Mouse (Mus musculus) adipocyte (in vitro differentiated cells): Measurements from ENCODE around the gene Lrp1.
A peak's percentile ranks its signal among the peaks of the same experiment; 100 is the strongest.
"Not testable (repeated sequence)": the region's sequence is repeated elsewhere in the genome, so short reads cannot be mapped to it uniquely, and the experiment has no call there.

ENCODE experiments used
- DNase-seq: peaks from one replicate; pipeline ENCODE4 v3.0.0-alpha.2; 2016; ENCODE audit warnings: low spot score

Gene Lrp1

DNA sequence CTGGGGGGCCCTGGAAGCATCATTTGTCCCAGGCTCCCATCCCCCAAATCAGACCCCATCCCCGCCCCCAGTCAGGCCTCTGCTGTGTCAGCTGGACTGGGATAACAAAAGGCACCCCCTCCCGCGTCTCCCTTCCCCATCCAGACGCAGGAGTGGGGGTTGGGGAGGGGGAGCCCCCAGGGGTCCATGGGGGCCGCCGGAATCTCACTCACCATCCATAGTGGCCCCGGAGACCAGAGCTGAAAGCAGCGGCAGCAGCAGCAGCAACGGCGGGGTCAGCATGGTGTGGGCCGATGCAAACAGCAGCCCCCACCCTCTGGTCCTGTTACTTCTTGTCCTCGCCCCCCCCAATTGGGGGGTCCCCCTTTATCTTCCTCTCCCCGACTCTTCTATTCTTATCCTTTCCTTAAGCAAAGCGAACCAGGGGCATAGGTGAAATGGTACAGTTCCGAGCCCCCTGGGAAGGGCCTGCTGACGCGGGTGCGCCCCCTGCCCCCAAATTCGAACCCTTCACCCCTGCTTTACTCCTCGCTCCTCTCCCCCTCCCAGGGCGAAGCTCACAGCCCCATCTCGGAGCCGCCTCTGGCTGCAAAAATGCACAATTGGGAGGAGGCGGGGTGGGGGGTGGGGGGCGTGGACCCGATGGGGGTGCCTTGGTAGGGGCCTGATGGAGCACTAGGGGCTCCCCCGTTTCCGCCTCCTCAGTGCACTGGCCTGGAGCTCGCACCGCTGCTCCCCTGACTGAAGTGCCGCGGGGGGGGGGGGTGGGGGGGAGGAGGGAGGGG lies at the start of gene Lrp1:
Lrp1 (minus strand) TSS at position 743 of the 785 bp plus-strand sequence.
- DNase-seq: no peak

DNA sequence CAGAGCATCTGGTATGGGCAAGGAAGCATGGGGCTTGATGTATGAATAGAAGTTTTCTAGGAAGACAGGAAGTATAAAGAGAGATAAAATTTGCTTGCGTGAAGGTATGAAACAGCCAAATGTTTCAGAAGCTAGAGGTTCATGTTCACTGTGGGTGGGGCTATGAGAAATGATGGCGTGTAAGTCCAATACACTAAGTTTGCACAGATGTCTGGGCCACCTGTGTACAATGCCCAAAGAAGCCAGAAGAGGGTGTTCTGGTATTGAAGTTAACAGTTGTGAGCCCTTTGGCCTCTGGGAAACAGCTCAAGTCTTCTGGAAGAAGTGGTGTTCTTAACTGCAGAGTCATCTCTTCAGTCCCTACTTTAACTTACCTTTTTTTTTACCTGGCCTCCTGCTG lies 49.2 kb upstream of the Lrp1 start:
- DNase-seq: no peak

DNA sequence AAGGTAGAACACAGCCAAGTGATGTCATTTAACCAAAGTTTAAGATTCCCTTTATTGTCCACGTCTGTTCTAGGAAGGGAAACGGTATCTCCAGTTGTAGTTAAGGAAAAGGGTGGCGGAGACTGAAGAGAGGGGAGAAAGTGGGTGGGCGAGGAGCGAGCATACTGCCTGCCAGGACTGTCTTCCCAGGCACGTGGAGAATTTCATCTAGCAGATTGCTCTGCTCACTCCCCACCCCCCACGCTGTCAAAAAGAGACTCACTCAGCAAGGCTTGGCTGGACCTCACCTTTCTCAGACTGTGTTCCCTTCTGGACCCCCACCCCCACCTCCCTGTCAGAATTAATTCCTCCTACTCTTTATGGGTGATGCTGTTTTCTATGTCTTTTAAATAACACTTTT lies 48.2 kb upstream of the Lrp1 start:
- no peak for DNase-seq

DNA sequence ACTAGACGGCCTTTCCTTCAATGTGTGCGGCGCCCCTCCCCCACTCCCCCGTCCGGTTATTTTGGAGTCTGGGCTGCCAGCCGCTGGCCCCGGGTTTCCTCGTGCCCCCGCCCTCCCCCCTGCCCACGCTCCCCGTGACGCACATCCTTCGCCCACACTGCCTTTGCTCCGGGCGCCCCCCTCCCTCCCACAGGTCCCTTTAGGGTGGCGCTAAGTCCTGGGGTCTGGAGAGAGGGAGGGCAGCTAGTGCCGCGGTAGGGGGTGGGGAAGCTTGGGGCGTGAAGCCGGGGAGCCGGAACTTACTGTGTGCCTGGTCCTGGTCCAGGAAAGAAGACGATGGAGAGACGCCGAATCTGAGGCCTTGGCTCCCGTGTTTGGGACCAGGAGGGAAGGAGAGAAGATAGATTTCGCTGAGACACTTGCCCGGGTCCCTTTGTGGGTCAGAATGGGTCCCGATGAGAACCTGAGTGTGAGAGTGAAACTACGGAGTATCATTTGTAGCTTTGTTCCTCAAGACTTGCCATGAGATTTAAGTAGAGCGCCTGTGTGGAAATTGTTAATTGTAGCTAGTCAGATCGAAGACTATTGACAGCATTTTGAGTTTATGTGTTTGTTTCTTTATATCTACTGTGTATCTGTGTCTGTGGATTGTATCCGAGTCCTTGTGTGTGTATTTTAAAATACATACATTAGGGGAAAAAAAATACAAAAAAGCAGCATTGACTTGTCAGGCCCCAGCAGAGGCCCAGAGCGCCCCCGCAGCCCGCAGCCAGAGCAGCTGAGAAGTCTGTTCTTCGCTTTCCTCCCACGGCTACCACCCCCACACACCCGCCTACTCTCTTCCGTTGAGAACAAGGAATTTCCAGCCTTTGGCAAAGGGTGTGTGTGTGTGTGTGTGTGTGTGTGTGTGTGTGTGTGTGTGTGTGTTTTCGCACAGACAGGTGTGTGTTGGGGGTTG lies 47.4 kb upstream of the Lrp1 start, which contains the start of gene Nab2:
Nab2 (minus strand) TSS at position 476 of the 958 bp plus-strand sequence.
- DNase-seq: peak; percentile 88

DNA sequence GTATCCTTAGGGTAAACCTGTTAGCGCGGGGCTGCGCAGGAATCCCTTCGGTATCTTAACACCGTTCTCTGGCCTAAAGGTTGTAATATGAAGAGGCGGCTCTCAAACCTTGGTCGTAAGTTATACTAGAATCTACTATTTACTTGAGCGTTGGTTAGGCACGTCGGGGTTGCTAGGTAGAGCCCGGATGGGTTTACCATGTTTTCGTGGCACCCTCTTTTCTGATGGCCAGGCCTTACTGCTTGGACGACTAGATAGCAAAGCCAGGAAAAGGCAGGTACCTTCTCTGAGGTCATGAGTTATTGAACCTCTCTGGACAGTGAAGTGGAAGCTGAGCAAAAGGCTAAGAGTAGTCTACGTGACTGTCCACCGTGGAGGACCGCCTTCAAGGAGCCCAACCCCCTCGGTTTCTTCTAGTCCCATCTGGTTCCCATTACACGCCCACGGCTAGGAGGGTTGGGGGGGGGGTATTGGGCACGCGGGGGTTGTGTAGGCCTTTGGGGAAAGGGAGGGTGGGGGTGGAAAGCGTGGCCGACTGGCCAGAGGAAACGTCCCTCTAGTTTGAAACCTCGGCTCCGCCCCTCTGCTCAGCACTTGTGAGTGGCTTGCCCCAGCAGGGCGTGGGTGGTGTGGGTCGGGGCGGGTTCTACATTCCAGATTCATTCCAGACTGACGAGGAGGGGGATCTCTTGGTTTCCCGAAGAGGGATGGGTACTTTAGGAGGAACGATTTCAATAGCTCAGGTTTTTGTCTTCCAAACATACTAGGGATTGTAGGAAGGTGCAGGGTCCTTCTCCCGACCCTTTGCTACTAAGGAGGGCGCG lies 46.5 kb upstream of the Lrp1 start:
- peak; percentile 97 for DNase-seq

DNA sequence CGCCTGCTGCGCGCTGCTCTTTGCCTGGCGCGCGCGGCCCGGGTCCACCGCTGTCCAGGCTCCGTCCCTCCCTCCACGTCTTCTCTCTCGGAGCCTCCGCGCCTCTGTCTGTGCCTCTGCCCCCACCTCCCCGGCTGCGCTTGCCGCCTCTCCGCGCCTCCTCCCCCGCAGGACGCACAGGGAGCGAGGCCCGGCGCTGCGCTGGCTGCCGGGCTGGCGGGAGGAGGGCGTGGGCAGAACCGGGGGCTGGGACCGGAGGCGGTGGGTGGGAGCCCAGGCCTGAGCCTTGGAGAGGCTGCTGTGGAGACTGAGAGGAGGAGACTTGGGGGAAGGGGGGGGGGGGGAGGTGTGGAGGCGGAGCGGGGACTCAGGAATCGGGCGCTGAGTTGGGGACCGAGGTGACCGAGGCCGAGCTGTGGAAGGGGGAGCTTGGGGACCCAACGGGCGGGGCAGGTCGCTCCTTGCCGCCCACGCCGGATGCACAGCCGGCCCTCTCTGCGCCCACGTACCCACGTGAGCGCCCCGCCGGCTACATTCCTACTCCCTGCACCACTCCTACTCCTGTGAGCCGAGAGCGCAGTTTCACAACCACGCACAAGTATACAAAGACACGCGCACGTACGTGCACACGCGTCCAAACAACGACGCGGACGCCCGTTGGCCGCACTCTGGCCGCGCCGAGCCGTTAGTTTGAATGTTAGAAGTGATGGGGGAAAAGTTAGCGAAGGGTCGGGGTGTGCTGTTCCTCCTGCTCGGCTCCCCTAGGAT lies 45.7 kb upstream of the Lrp1 start, which contains the start of gene Nemp1:
Nemp1 (plus strand) TSS at position 401 of the 768 bp plus-strand sequence.
- peak; percentile 89 for DNase-seq

DNA sequence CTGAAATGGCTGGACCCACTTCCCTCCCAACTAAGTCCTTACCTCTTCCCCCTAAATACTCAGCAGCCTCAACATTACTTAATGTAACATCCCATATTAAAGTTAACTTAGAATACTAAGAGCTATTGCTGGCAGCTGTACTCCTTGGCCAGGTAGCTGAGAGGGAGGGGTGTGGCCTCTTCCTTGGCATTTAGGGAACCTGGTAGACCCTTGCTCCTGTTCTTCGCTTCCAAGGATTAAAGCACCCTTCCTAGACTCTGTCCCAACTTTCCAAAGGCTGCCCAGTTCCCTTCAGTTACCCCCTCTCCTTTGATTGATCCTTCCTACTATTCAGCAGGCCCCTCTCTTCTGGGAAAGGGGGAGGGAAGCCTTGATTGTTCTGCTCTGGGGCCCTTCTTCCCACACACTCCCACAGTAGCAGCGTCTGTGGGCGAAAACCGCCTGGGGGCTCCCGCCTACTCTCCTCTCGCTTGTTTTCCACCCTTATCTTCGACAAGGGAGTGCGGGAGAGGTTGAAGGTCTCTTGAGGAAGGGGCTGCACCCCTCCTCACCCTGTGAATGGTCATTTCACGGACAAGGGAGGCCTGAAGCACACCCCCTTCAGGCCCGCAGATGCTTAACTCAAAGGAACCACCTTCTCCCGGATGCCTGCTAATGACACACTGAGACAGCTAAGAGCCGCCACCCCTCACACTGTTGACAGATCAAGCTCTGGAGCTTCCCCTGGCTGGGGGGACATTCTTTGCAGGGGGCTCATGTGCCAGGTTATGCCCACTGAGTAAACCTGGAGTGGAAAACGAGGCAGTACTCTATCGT lies 44.6 kb upstream of the Lrp1 start:
- peak; percentile 40 for DNase-seq

DNA sequence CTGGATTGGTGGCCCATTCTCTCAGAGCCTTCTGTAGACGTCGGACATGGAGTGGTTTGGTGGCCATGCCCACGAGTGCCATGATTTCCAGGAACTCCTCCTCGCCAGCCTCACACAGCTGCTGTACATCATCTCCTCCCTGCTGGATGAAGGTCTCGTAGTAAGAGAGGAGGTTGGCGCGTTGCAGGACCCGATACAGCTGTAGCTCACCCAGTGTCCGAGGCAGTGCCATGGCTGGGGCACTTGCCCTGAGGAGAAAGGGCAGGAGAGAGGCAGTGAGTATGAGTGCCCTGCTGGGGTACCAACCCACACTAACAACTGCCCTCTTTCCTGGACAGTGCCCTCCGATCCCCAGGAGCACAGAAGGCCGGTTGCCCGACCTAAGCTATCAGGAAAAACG lies 43.9 kb upstream of the Lrp1 start:
- DNase-seq: no peak

DNA sequence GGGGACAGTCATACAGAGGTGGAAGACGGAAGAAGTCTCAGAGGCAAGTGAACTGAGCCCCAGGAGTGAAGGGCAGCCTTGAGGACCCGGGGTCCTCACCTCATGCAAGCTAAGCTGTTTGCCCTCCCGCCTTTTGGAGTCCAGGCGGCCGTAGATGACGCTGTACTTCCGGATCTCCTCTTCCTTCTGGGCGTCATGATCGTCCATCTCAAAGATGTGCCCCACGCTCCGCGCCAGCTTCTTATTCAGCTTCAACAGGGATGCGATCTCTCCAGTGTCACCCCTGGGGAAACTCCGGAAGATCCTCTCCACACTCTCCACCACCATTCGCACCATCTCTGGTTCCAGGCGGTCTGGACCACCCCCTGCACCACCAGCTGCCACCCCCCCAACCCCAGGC lies 43.2 kb upstream of the Lrp1 start:
- no peak for DNase-seq

DNA sequence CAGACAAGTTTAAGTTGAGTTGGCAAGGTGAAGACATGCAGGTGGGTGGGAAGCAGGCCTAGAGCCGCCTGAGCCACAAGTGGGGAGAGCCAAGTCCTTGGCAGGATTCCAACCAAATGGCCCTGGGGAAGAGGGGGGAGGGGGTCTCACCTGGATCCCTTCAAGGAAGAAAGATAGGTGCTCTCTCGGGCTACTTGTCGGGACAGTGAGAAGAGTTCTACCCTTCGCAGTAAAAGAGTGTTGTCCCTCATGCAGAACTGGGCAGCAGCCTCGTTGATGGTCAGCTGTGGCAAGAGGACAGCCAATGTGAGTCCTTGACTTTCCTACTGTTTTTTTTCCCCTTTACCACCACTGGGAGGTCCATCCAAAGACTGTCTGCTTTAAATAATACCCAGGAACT lies 42.6 kb upstream of the Lrp1 start:
- DNase-seq: no peak

DNA sequence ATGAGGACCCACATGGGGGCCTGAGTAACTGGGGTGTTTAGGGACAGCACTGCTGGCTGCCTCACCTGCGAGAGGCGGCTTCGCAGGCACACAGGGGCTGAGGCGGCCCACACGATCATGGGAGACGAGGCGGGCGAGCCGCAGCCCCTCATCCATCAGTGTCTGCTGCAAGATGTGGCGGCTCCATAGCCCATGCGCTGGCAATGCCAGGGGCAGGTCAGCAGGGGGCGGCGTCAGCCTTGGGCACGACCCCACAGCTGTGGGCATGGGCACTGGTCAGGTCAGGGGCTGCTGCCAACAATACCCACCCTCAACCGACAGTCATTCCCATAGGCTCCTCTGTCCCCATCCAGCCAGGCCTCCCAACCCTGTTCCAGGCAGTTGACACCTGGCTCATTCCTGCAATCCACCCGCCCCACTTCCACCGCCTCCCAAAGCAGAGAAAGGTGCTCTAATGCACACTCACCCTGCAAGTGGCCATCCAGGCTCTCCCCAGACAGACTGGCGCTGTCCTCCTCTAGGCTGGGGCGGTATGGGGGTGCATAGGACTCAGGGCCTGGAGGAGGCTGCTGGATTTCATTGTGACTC lies 41.8 kb upstream of the Lrp1 start:
- no peak for DNase-seq

DNA sequence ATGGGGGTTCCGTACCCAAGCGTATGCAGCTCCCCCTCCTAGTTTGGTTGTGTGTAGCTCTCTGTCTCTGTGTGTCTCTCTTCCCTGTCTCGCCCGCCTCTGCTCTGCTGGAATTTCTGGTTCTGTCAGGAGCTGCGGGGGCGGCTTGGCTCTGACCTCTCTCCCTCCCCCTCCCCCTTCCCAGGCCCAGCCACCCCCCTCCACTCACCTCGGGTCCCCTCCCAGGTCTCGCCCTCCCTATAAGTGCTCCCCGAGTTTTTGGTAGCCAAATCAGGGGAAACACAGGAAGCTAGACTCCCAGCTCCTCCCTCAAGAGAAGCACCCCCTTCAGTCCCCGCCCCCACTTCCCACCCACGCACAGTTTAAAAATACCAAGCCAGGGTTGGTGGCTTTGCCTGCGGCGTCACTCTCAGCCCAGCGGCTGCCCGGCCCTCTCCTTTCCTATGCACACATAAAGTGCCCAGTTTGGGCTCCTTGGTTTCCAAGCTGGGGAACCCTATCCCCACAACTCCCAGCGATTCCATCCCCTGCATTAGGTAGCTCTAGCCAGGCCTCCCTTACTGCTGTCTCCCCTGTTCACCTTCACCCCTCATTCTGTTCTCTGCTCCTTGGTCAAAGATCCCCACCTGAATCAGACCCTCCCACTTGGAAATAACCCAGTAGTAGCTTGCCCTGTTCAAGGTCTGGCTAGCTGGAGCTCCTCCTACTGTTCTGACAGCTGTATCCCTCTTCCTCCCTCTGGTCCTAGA lies 41.1 kb upstream of the Lrp1 start:
- DNase-seq: peak; percentile 84

DNA sequence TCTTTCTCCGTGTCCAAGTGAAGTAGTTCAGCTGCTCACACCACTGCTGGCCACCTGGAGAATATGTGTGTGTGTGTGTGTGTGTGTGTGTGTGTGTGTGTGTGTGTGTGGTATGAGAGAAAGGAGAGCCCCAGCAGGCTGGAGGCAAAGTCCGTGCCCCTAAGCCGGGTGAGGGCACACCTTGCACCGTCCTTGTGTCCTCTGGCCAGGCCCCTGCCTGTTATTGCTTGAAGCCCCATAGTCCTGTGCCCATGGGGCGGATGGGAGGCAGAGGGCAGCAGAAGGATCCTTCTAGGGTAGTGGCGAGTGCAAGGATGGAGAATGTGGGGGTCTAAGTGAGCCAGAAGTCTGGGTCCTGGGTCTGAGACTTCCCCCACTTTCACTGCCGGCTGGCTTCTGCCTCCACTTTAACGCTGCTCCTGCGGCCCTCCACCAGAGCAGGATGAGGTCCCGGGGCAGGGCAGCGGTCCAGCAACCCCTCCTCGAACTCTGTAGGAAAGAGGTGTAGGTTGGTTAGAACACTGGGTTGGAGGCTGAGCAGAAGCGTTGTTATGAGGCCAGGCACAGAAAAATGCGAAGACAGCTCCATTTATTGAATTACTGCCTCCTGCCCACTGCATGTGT lies 40.5 kb upstream of the Lrp1 start:
- no peak for DNase-seq

DNA sequence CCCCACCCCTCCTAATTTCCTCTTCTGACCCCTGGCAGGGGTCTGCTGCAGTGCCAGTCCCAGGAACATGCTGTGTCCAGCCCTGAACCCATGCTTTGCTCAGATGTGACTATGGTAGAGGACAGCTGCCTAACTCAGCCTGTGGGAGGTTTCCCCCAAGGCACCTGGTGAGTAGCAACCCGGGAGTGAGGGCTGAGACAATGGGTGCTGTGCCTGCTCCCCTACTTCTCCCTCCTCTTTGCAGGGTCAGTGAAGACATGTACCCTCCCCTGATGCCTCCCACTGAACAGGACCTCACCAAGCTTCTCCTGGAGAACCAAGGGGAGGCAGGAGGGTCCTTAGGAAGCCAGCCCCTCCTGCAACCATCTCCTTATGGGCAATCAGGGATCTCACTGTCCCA lies 38.6 kb upstream of the Lrp1 start:
- DNase-seq: no peak

DNA sequence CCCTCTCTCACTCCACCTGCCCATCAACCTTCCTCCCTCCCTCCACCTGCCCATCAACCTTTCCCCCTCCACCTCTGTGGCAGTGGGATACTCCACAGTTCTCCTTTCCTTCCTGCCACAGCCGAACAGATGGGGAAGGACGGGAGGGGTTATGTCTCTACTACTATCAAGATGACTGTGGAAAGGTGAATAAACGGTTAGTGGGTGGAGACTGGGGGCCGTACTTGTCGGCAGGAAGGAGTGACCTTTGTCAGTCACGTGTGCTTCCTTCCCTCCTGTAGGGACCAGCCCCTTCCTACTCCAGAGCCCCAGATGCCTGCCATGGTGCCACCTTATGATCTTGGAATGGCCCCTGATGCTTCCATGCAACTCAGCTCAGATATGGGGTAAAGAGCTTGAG lies 37.1 kb upstream of the Lrp1 start:
- DNase-seq: no peak

DNA sequence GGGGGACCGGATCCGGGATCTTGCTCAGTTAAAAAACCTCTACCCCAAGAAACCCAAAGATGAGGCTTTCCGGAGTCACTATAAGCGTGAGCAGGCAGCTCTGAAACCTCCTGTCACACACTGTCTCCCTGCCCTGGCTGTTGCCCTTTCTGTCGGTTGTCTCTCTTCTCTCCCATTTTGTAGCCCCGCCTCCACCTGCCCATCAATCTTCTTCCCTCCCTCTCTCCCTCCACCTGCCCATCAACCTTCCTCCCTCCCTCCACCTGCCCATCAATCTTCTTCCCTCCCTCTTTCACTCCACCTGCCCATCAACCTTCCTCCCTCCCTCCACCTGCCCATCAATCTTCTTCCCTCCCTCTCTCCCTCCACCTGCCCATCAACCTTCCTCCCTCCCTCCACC lies 36.7 kb upstream of the Lrp1 start:
- DNase-seq: not testable (repeated sequence)

DNA sequence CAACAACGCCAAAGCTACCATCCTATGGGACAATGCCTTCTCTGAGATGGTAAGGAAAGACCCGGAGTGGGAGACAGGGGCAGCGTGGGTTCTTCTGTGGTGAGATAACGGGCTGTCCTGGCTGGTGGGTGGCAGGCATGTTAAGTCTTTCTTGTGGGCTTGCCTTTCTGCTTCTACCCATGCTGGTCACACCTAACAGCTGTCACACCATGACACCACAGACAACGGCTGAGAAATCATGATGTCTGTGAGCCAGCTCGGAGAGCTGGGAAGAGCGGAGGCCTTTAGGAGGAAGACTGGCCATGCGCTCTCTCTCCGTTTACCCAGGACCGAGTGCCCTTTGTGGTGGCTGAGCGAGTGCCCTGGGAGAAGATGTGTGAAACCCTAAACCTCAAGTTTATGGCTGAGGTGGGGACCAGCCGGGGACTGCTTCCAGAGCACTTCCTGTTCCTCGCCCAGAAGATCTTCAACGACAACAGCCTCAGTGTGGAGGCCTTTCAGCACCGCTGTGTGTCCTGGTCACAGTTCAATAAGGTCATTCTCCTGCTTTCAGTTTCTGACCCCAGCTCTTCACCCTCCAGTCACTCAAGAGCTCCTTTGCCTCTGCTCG lies 34.1 kb upstream of the Lrp1 start:
- no peak for DNase-seq

DNA sequence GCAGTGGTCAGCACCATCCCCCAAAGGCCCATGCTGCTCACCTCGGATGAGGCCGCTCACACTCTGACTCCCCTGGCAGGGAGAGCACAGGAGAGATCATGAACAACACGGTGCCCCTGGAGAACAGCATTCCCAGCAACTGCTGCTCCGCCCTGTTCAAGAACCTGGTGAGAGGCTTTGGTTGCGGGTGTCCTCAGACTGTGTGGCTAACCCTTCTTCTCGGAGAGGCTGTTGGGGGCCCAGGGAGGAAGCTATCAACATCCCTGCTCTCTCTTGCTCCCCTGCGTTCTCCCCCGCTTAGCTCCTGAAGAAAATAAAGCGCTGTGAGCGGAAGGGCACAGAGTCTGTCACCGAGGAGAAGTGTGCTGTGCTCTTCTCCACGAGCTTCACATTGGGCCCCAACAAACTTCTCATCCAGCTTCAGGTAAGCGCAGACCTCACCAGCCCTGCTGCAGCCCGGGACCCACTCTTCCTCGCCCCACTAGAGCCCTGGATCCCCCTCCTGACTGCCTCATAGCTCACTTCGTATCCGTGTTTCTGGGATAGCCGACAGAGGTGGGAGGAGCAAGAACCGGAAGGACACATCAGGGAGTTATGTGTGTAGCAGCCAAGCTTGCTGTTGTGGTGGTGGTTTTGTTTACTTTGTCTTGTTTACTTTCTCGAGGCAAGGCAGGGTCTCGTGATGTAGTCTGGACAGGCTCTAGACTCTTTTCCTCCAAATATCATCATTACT lies 32.1 kb upstream of the Lrp1 start:
- DNase-seq: no peak
